Mouse (Mus musculus): ENCODE data around the gene Rarres2. TPM values are rescaled to one million over a fixed set of nuclear protein-coding genes. Genes with fewer than 3 reads are reported as not detected.

The Rarres2 gene
- polyA plus RNA-seq, 1 experiment from 2014 or later: 80.3 TPM

DNA sequence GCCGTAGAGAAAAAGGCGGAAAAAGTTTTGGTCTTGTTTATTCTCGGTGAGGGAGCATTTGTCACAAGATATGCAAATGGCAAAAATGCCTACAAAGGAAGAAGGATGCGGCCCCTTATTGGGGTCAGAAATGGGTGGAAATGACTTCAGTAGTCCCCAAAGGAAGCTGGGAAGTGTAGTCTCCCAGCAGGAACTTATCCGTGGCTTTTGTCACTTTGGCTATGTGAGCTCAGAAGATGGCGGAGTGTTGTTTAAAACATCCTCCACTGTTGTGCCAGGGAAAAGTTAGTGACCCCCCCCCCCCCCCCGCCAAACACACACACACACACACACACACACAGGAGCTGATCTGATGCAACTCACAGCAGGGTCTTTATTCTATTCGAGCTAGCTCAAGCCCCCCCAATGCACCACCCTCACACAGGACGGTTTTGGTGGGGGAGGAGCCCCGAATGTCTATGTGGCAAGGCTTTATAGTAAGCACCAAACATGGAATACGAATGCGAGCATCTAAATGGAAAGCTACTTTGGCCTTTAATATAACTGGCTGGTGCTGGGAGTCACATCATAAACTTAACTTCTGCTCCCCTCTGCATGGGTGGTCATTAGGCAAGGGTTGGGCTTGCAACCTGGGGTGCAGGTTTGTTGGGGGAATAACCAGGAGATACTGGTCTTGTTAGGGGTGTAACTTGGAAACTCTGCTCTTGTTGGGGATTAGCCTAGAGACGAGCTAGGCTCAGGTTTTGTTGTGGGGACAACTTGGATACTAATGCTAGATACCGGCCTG lies 17.3 kb downstream of the Rarres2 start:
- Histone ChIP-seq H3K4me3 (replicated peaks; ENCODE audit: low read depth, low read length) (peak overlapping the region; percentile 46), H3K4me2 (ENCODE audit: low read length) (peak overlapping the region; percentile 76), H3K9ac (ENCODE audit: low read depth, low read length) (peak overlapping the region; percentile 69), H3K36me3 (ENCODE audit: insufficient read depth, low read length) (peaks cover 3% of the 10 kb centered on the region; the same call in 1 of the 2 replicates), H3K27ac (peak overlapping the region; percentile 98), H3K27me3 (ENCODE audit: insufficient read depth, low read length) (no peaks in the 10 kb centered on the region), H3K9me3 (replicated peaks; ENCODE audit: low read length) (no peaks in the 10 kb centered on the region), H3K4me1 (replicated peaks; ENCODE audit: insufficient read depth, low read length) (peaks cover 3% of the 10 kb centered on the region; the same call in 1 of the 2 replicates)
- peak; percentile 72 for ATAC-seq (replicated peaks; ENCODE audit: low FRiP score, low read depth)
- no peak for TF ChIP-seq CTCF (IDR thresholded peaks at IDR 0.05; ENCODE audit: low read depth)
- WGBS: 26% methylated on average over 14 of the region's 14 CpGs
- DNase-seq (ENCODE audit: low spot score): peak; percentile 94

DNA sequence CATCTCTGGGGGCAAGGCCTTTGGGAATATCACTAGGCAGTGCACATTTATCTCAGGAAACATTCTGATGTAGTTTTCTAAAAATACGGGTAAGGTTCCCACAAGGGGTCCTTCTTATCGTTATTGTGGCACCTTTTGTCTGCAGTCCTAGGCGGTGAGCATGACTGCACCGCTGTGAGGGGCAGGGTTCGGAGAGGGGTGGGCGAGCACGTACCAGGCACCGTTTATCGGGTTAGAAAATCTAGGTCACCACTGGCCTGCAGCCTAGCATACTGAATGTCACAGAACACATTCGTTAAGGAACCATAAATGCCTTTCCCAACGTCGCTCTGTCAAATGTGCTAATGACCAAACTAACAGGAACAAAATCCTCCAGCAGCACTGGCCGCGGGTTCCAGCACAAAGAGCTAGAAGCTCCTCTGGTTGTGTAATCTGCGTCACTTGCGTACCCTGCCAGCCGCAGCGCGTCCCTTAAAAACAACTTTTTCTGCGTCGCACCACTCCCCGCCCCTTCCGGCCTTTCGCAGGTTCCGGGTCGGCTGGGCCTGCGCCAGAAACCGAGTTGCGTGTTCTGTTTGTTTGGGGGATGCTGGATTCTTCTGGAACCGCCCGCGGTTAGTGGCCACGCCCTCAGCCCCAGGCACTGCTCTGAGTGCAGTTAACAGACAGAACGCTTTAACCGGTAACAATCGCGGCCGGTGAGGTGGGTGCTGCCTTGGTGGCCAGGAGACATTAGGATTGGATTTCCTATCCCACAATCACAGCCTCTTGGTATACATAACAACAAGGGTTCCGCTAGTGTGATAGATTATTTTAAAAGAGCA lies 18.1 kb downstream of the Rarres2 start, which contains the start of gene Lrrc61:
TSS of gene Lrrc61 (plus strand) at position 517 of the 824 bp plus-strand sequence.
- Histone ChIP-seq H3K4me1 (replicated peaks; ENCODE audit: insufficient read depth, low read length) (peaks cover 3% of the 10 kb centered on the region; the same call in 1 of the 2 replicates), H3K27me3 (ENCODE audit: insufficient read depth, low read length) (no peaks in the 10 kb centered on the region), H3K9ac (ENCODE audit: low read depth, low read length) (peak within 1 kb of the TSS; percentile 69), H3K36me3 (ENCODE audit: insufficient read depth, low read length) (peaks cover 3% of the 10 kb centered on the region; the same call in 1 of the 2 replicates), H3K27ac (peak within 1 kb of the TSS; percentile 98), H3K9me3 (replicated peaks; ENCODE audit: low read length) (no peaks in the 10 kb centered on the region), H3K4me2 (ENCODE audit: low read length) (peak within 1 kb of the TSS; percentile 76), H3K4me3 (replicated peaks; ENCODE audit: low read depth, low read length) (peak within 1 kb of the TSS; percentile 46)
- ATAC-seq (replicated peaks; ENCODE audit: low FRiP score, low read depth) (peak; percentile 92), DNase-seq (ENCODE audit: low spot score) (peak; percentile 98)
- TF ChIP-seq CTCF (IDR thresholded peaks at IDR 0.05; ENCODE audit: low read depth): no peak
- WGBS: 1% methylated on average over 39 of the region's 39 CpGs

DNA sequence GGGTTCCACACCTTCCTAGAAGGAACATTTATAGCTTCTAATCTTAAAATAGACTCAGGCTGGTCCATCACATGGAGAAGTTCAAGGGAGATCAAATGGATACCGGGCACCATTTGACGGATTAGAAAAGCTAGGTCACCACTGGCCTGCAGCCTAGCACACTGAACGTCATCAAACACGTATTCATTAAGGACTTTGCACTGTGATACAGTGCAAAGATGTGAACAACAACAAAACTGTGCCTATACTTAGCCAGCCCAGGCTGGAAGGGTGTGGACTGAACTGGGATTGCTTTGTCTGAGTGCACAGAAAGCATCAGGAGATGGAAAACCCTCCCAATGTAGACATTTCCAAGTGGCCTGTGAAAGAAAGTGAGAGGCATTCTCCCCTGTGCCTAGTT lies 18.8 kb downstream of the Rarres2 start:
- H3K9me3 ChIP-seq (replicated peaks; ENCODE audit: low read length): no peaks in the 10 kb centered on the region

DNA sequence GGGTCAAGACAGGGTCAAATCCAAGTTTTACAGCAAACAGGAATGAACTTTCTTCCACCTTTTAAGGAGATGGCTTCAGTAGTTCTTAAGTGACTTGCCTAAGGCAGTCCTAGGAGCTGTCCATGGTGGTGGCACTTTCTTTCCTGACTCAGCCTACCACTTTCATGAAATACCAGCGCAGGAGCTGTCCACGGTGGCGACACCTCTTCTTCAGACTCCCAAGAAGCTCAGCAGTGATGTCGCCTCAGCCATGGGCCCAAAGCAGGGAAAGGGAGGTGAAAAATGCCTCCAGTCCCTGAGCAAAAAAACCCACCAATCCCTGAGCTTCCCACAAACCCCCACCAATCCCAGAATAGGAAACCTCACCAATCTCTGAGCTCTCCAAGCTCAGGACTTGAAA lies 19.7 kb downstream of the Rarres2 start:
- Histone ChIP-seq H3K36me3 (ENCODE audit: insufficient read depth, low read length) (no peaks in the 10 kb centered on the region), H3K27me3 (ENCODE audit: insufficient read depth, low read length) (no peaks in the 10 kb centered on the region), H3K9ac (ENCODE audit: low read depth, low read length) (no peak overlapping the region), H3K27ac (no peak overlapping the region), H3K4me1 (replicated peaks; ENCODE audit: insufficient read depth, low read length) (peaks cover 3% of the 10 kb centered on the region; the same call in 1 of the 2 replicates), H3K9me3 (replicated peaks; ENCODE audit: low read length) (no peaks in the 10 kb centered on the region), H3K4me2 (ENCODE audit: low read length) (no peak overlapping the region), H3K4me3 (replicated peaks; ENCODE audit: low read depth, low read length) (no peak overlapping the region)
- ATAC-seq (replicated peaks; ENCODE audit: low FRiP score, low read depth) (no peak), DNase-seq (ENCODE audit: low spot score) (no peak)
- WGBS: 73% methylated on average over 4 of the region's 4 CpGs
- TF ChIP-seq CTCF (IDR thresholded peaks at IDR 0.05; ENCODE audit: low read depth): no peak

More for the DNA sequence above, 18.8 kb downstream of the Rarres2 start:
- Histone ChIP-seq H3K9ac (ENCODE audit: low read depth, low read length) (peak overlapping the region; percentile 69; the same call in 1 of the 2 replicates), H3K4me1 (replicated peaks; ENCODE audit: insufficient read depth, low read length) (peaks cover 3% of the 10 kb centered on the region; the same call in 1 of the 2 replicates), H3K4me2 (ENCODE audit: low read length) (peak overlapping the region; percentile 76), H3K27me3 (ENCODE audit: insufficient read depth, low read length) (no peaks in the 10 kb centered on the region), H3K36me3 (ENCODE audit: insufficient read depth, low read length) (peaks cover 3% of the 10 kb centered on the region; the same call in 1 of the 2 replicates), H3K27ac (peak overlapping the region; percentile 98), H3K4me3 (replicated peaks; ENCODE audit: low read depth, low read length) (no peak overlapping the region)
- 0 out of 2 replicates have a peak, but pooled peaks have one; percentile 27 for ATAC-seq (replicated peaks; ENCODE audit: low FRiP score, low read depth)
- no peak for DNase-seq (ENCODE audit: low spot score)
- 77% methylated on average over 4 of the region's 4 CpGs for WGBS
- TF ChIP-seq CTCF (IDR thresholded peaks at IDR 0.05; ENCODE audit: low read depth): no peak

DNA sequence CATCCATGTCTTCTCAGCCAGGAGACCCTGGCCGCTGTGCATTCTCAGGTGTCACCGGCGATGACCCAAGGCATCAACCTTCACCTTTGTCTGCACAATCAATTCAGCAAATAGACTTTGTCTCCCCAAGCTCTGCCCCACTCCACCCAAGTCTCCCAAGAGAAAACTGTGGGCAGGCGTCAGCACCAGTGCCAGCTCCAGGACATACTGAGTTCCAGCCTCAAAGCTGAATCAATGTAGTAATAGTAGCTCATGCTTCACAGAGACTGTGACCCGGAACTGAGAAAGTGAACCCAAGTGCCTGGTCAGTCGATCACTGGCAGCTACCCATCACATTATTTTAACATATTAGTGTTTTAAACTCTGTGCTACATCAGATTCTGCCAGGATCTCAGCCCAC lies 24.3 kb downstream of the Rarres2 start:
- H3K27ac ChIP-seq: no peak overlapping the region
- no peak overlapping the region for H3K4me2 ChIP-seq (ENCODE audit: low read length)
- H3K27me3 ChIP-seq (ENCODE audit: insufficient read depth, low read length): no peaks in the 10 kb centered on the region
- no peaks in the 10 kb centered on the region for H3K9me3 ChIP-seq (replicated peaks; ENCODE audit: low read length)
- H3K36me3 ChIP-seq (ENCODE audit: insufficient read depth, low read length): no peaks in the 10 kb centered on the region
- no peak for ATAC-seq (replicated peaks; ENCODE audit: low FRiP score, low read depth)
- 72% methylated on average over 6 of the region's 6 CpGs for WGBS
- no peaks in the 10 kb centered on the region for H3K4me1 ChIP-seq (replicated peaks; ENCODE audit: insufficient read depth, low read length)
- H3K4me3 ChIP-seq (replicated peaks; ENCODE audit: low read depth, low read length): no peak overlapping the region
- no peak for TF ChIP-seq CTCF (IDR thresholded peaks at IDR 0.05; ENCODE audit: low read depth)
- H3K9ac ChIP-seq (ENCODE audit: low read depth, low read length): no peak overlapping the region
- DNase-seq (ENCODE audit: low spot score): no peak

DNA sequence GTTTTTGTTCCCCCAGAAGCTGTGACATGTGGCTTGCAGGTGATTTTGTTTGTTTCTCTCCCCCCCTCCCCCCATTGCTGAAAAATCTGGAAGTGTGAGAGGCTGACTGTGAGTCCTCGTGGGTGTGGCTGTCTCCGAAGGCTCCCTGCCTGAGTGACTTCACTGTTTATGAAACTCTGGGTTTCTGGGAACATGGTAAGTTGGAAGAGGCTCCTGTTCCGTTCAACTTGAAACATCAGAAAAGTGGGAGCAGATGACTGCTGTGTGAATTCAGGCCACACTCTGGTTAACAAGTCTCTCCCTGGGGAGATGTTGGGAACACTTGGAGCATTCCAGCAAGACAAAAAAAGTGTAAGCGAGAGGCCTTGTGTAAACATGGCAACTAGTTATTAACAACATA lies 25.7 kb downstream of the Rarres2 start:
- 0 out of 2 replicates have a peak, but pooled peaks cover 2% of the 10 kb centered on the region for H3K4me1 ChIP-seq (replicated peaks; ENCODE audit: insufficient read depth, low read length)
- no peaks in the 10 kb centered on the region for H3K27me3 ChIP-seq (ENCODE audit: insufficient read depth, low read length)
- ATAC-seq (replicated peaks; ENCODE audit: low FRiP score, low read depth) (no peak), DNase-seq (ENCODE audit: low spot score) (no peak)
- no peaks in the 10 kb centered on the region for H3K36me3 ChIP-seq (ENCODE audit: insufficient read depth, low read length)
- no peak overlapping the region for H3K27ac ChIP-seq
- no peak for TF ChIP-seq CTCF (IDR thresholded peaks at IDR 0.05; ENCODE audit: low read depth)
- H3K9ac ChIP-seq (ENCODE audit: low read depth, low read length): no peak overlapping the region
- H3K9me3 ChIP-seq (replicated peaks; ENCODE audit: low read length): no peaks in the 10 kb centered on the region
- H3K4me3 ChIP-seq (replicated peaks; ENCODE audit: low read depth, low read length): no peak overlapping the region
- 49% methylated on average over 4 of the region's 4 CpGs for WGBS
- H3K4me2 ChIP-seq (ENCODE audit: low read length): no peak overlapping the region
